Mouse (Mus musculus): ENCODE results near the gene Atp2c2. TPM values are rescaled to one million over a fixed set of nuclear protein-coding genes. Genes with fewer than 3 reads are reported as not detected.

Atp2c2 gene
- total and polyA plus RNA-seq, 3 experiments: 0.07 to 0.59 TPM; not detected in 1

GRCm38 (mm10) chr8:119708471-119708870 is 8.7 kb downstream of the Atp2c2 start:
- TF ChIP-seq CTCF (IDR thresholded peaks at IDR 0.05): no peak
- no peak for TF ChIP-seq EP300 (IDR thresholded peaks at IDR 0.05; ENCODE audit: insufficient read depth, low read depth, low read length)
- TF ChIP-seq POLR2A (IDR thresholded peaks at IDR 0.05; ENCODE audit: insufficient read depth, low read depth, low read length): no peak
- 95% methylated on average over 8 of the region's 8 CpGs for WGBS

GRCm38 (mm10) chr8:119708878-119709702 is 9.3 kb downstream of the Atp2c2 start:
- H3K27ac ChIP-seq: no peak overlapping the region
- intact Hi-C loops (cut with DNase I): no loop called here
- no peaks in the 10 kb centered on the region for H3K27me3 ChIP-seq (ENCODE audit: control insufficient read depth, insufficient read depth, low read length)
- DNase-seq: peak; percentile 50 to 64
- TF ChIP-seq EP300 (IDR thresholded peaks at IDR 0.05; ENCODE audit: insufficient read depth, low read depth, low read length) (no peak), CTCF (IDR thresholded peaks at IDR 0.05) (no peak)
- H3K4me3 ChIP-seq: no peak overlapping the region
- H3K9ac ChIP-seq (ENCODE audit: low read depth, low read length): no peak overlapping the region
- no peaks in the 10 kb centered on the region for H3K36me3 ChIP-seq (ENCODE audit: control insufficient read depth, insufficient read depth, low read length)
- WGBS: 56% methylated on average over 14 of the region's 14 CpGs
- H3K4me1 ChIP-seq (ENCODE audit: control insufficient read depth, insufficient read depth, low read length): no peaks in the 10 kb centered on the region
- H3K79me2 ChIP-seq (replicated peaks; ENCODE audit: control insufficient read depth, insufficient read depth, low read length): no peaks in the 10 kb centered on the region

More at GRCm38 (mm10) chr8:119708471-119708870, 8.7 kb downstream of the Atp2c2 start:
- no peak for DNase-seq
- intact Hi-C loops (cut with DNase I): no loop called here
- no peaks in the 10 kb centered on the region for H3K4me1 ChIP-seq (ENCODE audit: control insufficient read depth, insufficient read depth, low read length)
- no peak overlapping the region for H3K4me3 ChIP-seq
- H3K9ac ChIP-seq (ENCODE audit: low read depth, low read length): no peak overlapping the region
- H3K79me2 ChIP-seq (replicated peaks; ENCODE audit: control insufficient read depth, insufficient read depth, low read length): no peaks in the 10 kb centered on the region
- H3K27me3 ChIP-seq (ENCODE audit: control insufficient read depth, insufficient read depth, low read length): no peaks in the 10 kb centered on the region
- no peak overlapping the region for H3K27ac ChIP-seq
- H3K36me3 ChIP-seq (ENCODE audit: control insufficient read depth, insufficient read depth, low read length): no peaks in the 10 kb centered on the region

GRCm38 (mm10) chr8:119709703-119710093 is 9.9 kb downstream of the Atp2c2 start:
- TF ChIP-seq POLR2A (IDR thresholded peaks at IDR 0.05; ENCODE audit: insufficient read depth, low read depth, low read length) (no peak), CTCF (IDR thresholded peaks at IDR 0.05) (no peak)
- Histone ChIP-seq H3K4me1 (ENCODE audit: control insufficient read depth, insufficient read depth, low read length) (peaks cover 1% of the 10 kb centered on the region), H3K36me3 (ENCODE audit: control insufficient read depth, insufficient read depth, low read length) (no peaks in the 10 kb centered on the region), H3K4me3 (no peak overlapping the region), H3K9ac (ENCODE audit: low read depth, low read length) (no peak overlapping the region), H3K79me2 (replicated peaks; ENCODE audit: control insufficient read depth, insufficient read depth, low read length) (no peaks in the 10 kb centered on the region), H3K27ac (no peak overlapping the region), H3K27me3 (ENCODE audit: control insufficient read depth, insufficient read depth, low read length) (no peaks in the 10 kb centered on the region)
- no peak for DNase-seq
- 85% methylated on average over 11 of the region's 11 CpGs for WGBS
- intact Hi-C loops (cut with DNase I): no loop called here

GRCm38 (mm10) chr8:119712226-119712625 is 12.4 kb downstream of the Atp2c2 start:
- H3K27me3 ChIP-seq (ENCODE audit: control insufficient read depth, insufficient read depth, low read length): no peaks in the 10 kb centered on the region
- intact Hi-C loops (cut with DNase I): no loop called here
- WGBS: 54% methylated on average over 6 of the region's 6 CpGs
- H3K36me3 ChIP-seq (ENCODE audit: control insufficient read depth, insufficient read depth, low read length): no peaks in the 10 kb centered on the region
- no peak overlapping the region for H3K4me3 ChIP-seq
- no peaks in the 10 kb centered on the region for H3K79me2 ChIP-seq (replicated peaks; ENCODE audit: control insufficient read depth, insufficient read depth, low read length)
- H3K27ac ChIP-seq: no peak overlapping the region
- no peak overlapping the region for H3K9ac ChIP-seq (ENCODE audit: low read depth, low read length)
- H3K4me1 ChIP-seq (ENCODE audit: control insufficient read depth, insufficient read depth, low read length): peaks cover 5% of the 10 kb centered on the region
- DNase-seq: peak; percentile 42 to 46
- TF ChIP-seq CTCF (IDR thresholded peaks at IDR 0.05) (no peak), EP300 (IDR thresholded peaks at IDR 0.05; ENCODE audit: insufficient read depth, low read depth, low read length) (no peak), POLR2A (IDR thresholded peaks at IDR 0.05; ENCODE audit: insufficient read depth, low read depth, low read length) (no peak)

GRCm38 (mm10) chr8:119713421-119713820 is 13.6 kb downstream of the Atp2c2 start:
- no peaks in the 10 kb centered on the region for H3K36me3 ChIP-seq (ENCODE audit: control insufficient read depth, insufficient read depth, low read length)
- no peak for DNase-seq
- H3K79me2 ChIP-seq (replicated peaks; ENCODE audit: control insufficient read depth, insufficient read depth, low read length): no peaks in the 10 kb centered on the region
- H3K27me3 ChIP-seq (ENCODE audit: control insufficient read depth, insufficient read depth, low read length): no peaks in the 10 kb centered on the region
- no peak overlapping the region for H3K27ac ChIP-seq
- H3K4me1 ChIP-seq (ENCODE audit: control insufficient read depth, insufficient read depth, low read length): peaks cover 5% of the 10 kb centered on the region
- no peak overlapping the region for H3K4me3 ChIP-seq
- WGBS: 93% methylated on average over 5 of the region's 5 CpGs
- TF ChIP-seq POLR2A (IDR thresholded peaks at IDR 0.05; ENCODE audit: insufficient read depth, low read depth, low read length): no peak
- no peak for TF ChIP-seq EP300 (IDR thresholded peaks at IDR 0.05; ENCODE audit: insufficient read depth, low read depth, low read length)
- no peak for TF ChIP-seq CTCF (IDR thresholded peaks at IDR 0.05)
- intact Hi-C loops (cut with DNase I): no loop called here
- no peak overlapping the region for H3K9ac ChIP-seq (ENCODE audit: low read depth, low read length)

- Histone ChIP-seq H3K79me2 (replicated peaks; ENCODE audit: control insufficient read depth, insufficient read depth, low read length) (no peaks in the 10 kb centered on the region), H3K4me1 (ENCODE audit: control insufficient read depth, insufficient read depth, low read length) (peaks cover 5% of the 10 kb centered on the region), H3K27me3 (ENCODE audit: control insufficient read depth, insufficient read depth, low read length) (no peaks in the 10 kb centered on the region), H3K4me3 (no peak overlapping the region), H3K36me3 (ENCODE audit: control insufficient read depth, insufficient read depth, low read length) (no peaks in the 10 kb centered on the region), H3K27ac (peak overlapping the region; percentile 16), H3K9ac (ENCODE audit: low read depth, low read length) (peak overlapping the region; percentile 17; the same call in 1 of the 2 replicates)
- WGBS: 23% methylated on average over 12 of the region's 12 CpGs
- TF ChIP-seq POLR2A (IDR thresholded peaks at IDR 0.05; ENCODE audit: insufficient read depth, low read depth, low read length): no peak
- TF ChIP-seq EP300 (IDR thresholded peaks at IDR 0.05; ENCODE audit: insufficient read depth, low read depth, low read length): 0 out of 2 replicates have a peak, but pooled peaks have one; percentile 11
- intact Hi-C loops (cut with DNase I): no loop called here
- DNase-seq: peak; percentile 52 to 70
These were observed 15.4 kb downstream of the Atp2c2 start for GRCm38 (mm10) chr8:119715221-119715620.

Measured in heart, adult 2 months (tissue).